Mouse (Mus musculus) E14TG2a.4 (cell line): ENCODE measurements around the gene Stxbp6.

Experiments
- CTCF ChIP-seq: conservative IDR thresholded peaks from 2 replicates; pipeline ENCODE4 v1.5.1; 2014; ENCODE audit warnings: low read length
- NANOG ChIP-seq: IDR thresholded peaks from 2 replicates; pipeline ENCODE4 v1.6.1; 2014; ENCODE audit warnings: borderline replicate concordance, low read length, mixed read lengths
- POU5F1 ChIP-seq: IDR thresholded peaks from 2 replicates; pipeline ENCODE4 v1.6.1; 2014; ENCODE audit warnings: low read length, borderline replicate concordance

- no peak for TF ChIP-seq CTCF
- no peak for TF ChIP-seq NANOG
- no peak for TF ChIP-seq POU5F1
Measured at GRCm38 (mm10) chr12:44872697-44873096, 201.8 kb downstream of the Stxbp6 start.
